26 mouse cellular contexts compared by ENCODE assay signal in genomic region chr16:93015636-93016035, GRCm38 (mm10).
"Had no signal": no experiment of that assay in that cellular context is flagged by ENCODE, and none has a peak within 500 bp of the region (broad histone marks: within the 10 kb centered on the region; RNA-seq: fewer than 3 reads in every experiment).

No protein-coding gene starts in this region.

- H3K4me3 ChIP-seq: gastrocnemius, adult 2 months; heart, embryonic 10.5 days; heart, embryonic 12.5 days; hindbrain, embryonic 10.5 days; hindbrain, embryonic 13.5 days; hindbrain, embryonic 15.5 days; kidney, embryonic 15.5 days; layer of hippocampus, adult 2 months; left cerebral cortex, adult 2 months; liver, embryonic 13.5 days; liver, embryonic 15.5 days had no signal

- ATAC-seq: hindbrain, postnatal 0 days; intestine, embryonic 16.5 days; liver, postnatal 0 days had no signal

- H3K9ac ChIP-seq: heart, embryonic 12.5 days; hindbrain, embryonic 13.5 days; hindbrain, embryonic 15.5 days; kidney, embryonic 15.5 days; liver, embryonic 13.5 days; liver, embryonic 15.5 days; liver, postnatal 0 days had no signal

- H3K27ac ChIP-seq: gastrocnemius, adult 2 months; heart, embryonic 10.5 days; hindbrain, embryonic 10.5 days; hindbrain, embryonic 13.5 days; hindbrain, embryonic 15.5 days; hindbrain, postnatal 0 days; kidney, embryonic 15.5 days; kidney, postnatal 0 days; layer of hippocampus, adult 2 months; left cerebral cortex, adult 2 months; liver, embryonic 13.5 days; liver, embryonic 15.5 days had no signal

- H3K36me3 ChIP-seq: heart, embryonic 10.5 days; heart, embryonic 12.5 days; hindbrain, embryonic 10.5 days; hindbrain, embryonic 13.5 days; hindbrain, embryonic 15.5 days; kidney, embryonic 15.5 days; liver, embryonic 13.5 days; liver, embryonic 15.5 days had no signal

- DNase-seq: gastrocnemius, adult 2 months; gastrocnemius, postnatal 10 days; gastrocnemius, postnatal 25 days; heart, postnatal 10 days; heart, postnatal 4 days; kidney, adult 11 months; kidney, adult 2 months; kidney, adult 9 months; kidney, postnatal 25 days; kidney, postnatal 4 days; liver; liver, embryonic 13.5 days; liver, postnatal 0 days had no signal

- H3K27me3 ChIP-seq: hindbrain, embryonic 15.5 days; liver, embryonic 15.5 days had no signal

- H3K4me1 ChIP-seq: heart, embryonic 10.5 days; heart, embryonic 12.5 days; hindbrain, embryonic 15.5 days; liver, embryonic 13.5 days; liver, embryonic 15.5 days had no signal

- H3K9me3 ChIP-seq: heart, embryonic 10.5 days; heart, embryonic 12.5 days; hindbrain, embryonic 10.5 days; hindbrain, embryonic 13.5 days; hindbrain, embryonic 15.5 days; kidney, embryonic 15.5 days; liver, embryonic 13.5 days; liver, embryonic 15.5 days had no signal

- H3K4me2 ChIP-seq: heart, embryonic 12.5 days; hindbrain, embryonic 13.5 days; hindbrain, embryonic 15.5 days; kidney, embryonic 15.5 days; liver, embryonic 11.5 days; liver, embryonic 13.5 days; liver, embryonic 15.5 days had no signal
